Mouse (Mus musculus) skeletal muscle tissue, adult 2 months (tissue): ENCODE results near the gene Cracr2a.

Source experiments
- DNase-seq: peaks from one replicate; pipeline ENCODE4 v3.0.0-alpha.2; 2012; ENCODE audit warnings: low read depth, low spot score

Gene Cracr2a

DNA sequence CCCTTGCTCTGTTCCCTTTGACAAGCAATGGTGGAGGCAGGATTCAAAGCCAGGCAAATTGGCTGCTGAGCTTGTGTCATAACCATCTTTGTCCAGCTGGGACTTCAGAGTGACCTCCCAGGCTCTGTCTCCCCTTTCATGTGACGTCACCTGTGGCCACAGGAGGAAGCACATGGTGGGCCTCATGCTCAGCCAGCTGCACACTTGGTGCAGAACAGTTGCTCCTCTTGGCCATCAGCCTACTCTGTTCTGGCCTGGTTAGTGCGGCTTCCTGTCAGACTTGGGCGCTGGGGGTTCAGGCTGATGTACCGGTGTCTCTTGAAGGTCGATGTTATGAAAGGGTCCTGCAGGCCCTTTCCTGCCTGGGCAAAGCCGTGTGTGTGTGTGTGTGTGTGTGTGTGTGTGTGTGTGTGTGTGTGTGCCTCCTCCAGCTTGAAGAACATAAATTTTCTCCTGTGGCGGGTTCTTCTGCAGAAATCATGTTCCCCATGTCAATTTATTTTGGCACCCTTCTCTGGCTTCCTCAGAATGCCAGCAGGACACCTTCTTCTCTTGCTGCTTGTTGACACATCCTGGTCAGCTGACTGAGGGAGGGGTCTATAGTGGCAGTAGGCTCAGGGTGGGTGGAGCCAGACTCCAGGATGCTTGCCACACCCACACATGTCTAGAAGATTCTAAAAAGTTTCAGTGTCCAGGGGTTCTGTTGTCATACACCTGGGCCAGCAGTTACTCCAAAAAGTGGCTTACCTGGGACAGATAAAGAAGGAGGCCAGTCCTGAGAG is 5.0 kb downstream of the Cracr2a start:
- DNase-seq = peak; percentile 81

DNA sequence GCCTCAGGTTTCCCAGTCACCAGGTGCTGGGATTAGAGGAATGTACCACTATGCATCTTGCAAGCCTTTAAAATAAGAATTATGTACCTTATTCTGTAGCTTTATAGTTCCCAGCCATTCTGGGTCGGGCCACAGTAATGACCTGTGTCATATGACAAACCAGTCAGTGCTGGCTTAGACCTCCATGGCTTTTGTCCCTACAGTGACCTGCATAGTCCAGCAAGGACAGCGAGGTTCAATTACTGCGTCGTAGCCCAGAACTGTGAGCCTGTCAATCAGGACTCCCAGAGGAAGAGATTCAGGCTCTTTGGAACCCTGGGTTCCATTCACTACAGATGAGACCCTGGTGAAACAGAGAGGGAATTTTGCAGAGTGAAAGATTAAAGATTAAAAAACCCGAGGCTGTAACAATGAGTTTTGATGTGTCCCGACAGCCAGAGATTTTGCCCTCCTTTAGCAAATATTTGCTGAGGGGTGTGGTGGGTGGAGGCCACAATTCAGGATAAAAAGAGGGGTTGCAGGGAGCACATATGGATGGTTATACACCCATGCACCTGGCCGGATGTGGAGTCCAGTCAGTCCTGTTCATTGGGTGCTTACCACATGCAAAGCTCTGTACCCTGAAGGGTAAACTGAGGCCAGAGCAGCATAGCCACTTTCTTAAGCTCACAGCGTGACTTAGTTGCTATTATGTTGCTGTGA is 10.9 kb downstream of the Cracr2a start:
- DNase-seq = no peak

DNA sequence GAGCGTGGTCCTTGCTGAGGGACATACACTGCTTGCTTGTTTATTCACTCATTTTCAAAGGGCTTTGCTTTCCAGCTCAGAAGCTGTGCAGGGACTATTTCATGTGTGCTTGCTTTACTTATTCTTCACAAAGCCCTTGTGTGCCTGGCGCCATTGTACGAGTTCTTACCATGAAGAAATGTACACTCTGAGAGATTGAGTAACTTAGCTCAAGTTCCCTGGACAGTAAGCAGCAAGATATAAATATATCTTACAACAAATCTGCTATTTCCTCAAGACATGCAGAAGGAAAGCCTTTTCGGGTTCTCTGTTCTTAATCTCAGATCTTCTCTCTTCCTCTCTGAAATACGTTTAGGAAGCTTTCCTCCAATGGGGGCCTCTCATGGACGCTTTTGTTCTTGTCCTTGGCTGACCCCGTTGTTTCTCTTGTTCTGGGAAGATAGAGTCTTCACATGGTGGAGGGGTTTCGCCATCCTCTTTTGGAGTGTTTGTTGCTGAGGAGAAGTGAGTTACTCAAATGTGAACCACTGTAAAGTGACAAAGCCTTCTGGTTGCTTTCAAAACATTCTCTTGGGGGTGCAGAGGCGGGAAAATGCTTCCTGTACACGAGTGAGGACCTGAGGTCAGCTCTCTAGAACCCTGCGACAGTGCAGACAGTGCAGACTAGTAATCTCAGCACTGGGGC is 12.8 kb downstream of the Cracr2a start:
- DNase-seq = no peak

DNA sequence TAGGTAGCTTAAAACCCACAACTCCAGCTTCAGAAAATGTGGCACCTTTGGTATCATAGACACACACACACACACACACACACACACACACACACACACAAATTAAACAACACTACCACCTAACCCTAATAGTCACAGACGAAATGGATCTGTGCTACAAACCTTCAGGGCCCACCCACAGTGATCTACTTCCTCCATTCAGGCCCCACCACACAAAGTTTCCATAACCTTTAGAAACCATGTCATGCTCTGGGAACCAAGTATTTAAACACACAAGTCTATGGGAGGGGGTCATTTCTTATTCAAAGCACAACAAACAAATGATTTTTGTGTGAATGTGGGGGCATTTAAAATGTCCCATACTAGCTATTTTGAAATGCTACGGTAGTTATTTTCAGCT is 14.1 kb downstream of the Cracr2a start:
- no peak for DNase-seq

DNA sequence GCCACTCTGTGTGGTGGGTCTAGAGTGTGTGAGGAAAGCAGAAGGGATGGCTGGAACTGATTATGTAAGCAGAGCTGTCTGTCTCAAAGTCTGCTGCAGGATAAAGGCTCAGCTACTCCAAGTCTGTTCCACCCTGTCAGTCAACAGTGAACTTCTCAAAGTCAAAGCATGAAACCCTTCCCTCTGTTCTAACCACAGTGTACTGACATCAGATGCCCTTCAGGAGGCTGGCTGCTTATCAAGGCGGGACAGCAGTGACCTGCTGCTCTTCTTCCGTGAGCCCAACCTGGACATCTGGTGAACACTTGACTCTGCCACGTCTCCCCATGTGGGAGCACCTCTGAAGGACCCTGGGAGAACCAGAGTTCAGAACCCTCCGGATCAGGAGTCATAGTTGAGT is 16.6 kb downstream of the Cracr2a start:
- no peak for DNase-seq

DNA sequence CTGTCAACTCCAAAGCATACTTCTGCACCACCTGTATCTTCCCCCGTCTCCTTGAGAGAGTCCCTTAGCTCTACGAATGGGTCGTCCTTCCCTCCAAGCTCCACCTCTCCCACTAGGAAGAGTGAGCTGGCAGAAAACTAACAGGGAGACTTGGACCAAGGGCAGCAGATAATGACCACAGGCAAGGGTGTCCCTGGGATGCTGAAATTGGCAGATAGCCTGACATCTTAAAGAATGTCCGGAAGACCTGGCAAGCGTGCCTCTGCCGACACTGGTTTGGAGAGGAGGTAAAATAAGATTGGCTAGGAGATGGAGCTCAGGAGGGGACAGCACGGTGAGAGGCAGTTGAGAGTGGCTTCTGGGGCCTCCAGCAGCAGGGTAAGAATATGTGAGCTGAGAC is 17.2 kb downstream of the Cracr2a start:
- DNase-seq = no peak

DNA sequence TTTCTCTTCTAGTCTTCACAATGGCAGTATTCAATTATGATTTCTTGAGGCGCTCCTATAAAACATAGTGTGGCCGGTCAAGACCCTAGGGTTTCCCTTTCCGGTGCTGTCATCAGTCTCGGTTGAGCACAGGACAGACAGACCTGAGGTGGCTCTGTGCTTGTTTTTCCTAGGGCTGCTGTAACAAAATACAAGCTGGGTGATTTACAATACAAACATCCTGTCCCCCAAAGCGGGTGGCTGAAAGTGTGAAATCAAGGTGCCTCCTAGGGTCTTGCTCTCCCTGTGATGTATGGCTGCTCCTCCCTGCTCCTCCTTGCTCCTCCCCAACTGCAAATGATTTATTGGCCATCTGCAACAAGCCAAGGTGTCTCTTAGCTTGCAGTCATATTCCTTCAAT is 17.7 kb downstream of the Cracr2a start:
- no peak for DNase-seq

DNA sequence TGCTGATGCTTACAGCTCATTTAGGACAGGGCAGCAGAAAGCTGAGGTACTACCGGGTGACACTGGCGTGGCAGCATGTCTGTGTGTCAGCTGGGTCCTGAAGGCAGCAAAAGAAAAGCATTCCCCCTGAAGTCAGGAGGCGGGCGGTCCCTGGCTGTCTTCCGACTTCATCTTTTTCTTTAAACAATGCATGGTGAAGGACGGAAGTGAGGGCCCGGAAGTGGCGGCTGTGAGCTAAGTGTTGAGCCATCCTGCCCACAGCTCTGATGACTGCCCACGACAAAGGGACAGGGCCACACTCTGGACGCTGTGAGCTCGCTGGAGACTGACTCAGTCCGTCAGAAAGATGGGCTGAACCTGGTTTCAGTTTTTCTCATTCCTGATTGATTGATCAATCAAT is 20.8 kb downstream of the Cracr2a start:
- no peak for DNase-seq

DNA sequence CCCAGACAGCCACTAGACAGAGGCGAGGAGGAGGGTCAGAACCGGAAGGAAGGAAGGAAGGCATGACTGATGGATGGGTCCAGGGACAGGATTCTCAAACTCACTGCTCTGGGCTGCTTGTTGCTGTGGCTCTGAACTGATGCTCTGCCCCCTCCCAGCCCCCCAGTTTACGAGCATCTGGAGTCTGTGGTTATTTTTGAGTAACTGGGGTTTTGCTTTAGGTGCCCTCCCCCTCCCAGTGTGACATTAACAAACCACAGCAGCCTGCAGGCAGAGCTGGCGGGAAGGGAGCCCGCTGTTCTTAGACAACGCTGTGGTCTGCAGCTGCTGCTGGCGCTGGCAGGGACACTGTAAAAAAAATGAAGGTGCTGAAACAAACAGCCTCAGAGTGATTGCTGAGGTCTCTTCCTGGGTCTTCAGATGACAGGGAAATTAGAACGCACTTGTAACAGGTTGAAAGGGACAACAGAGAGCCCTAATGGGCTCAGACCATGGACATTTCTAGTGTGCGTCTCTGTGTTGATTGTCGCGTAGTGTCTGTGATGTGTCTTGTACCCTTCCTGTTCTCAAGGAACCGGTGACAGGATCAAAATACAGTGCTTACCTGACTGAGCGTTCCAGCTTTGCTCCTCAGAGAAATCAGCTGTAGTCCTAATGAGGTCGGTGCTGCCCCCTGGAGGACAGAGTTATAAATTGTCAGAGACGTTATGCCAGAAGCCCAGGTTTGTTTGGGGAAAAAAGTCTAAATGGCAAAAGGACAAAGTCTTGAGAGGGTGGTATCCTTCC is 21.4 kb downstream of the Cracr2a start:
- DNase-seq = peak; percentile 34

DNA sequence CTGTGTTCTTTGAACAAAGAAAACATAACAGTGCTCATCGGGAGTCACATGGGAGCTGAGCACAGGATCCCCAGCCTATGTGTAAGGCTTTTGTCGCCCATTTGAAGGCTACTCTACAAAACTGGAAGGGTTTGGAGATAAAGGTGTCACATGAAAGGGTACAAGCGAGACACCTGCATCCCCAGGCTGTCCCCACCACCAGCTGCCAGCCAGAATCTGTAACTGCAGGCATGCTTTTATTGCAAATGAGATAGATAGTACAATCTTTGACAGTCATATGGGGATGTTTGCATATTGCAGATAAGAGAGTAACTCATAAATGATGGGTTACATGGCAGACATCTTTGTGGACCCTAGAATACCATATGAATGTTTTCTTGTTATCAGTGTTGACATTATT is 30.3 kb downstream of the Cracr2a start:
- DNase-seq = no peak

DNA sequence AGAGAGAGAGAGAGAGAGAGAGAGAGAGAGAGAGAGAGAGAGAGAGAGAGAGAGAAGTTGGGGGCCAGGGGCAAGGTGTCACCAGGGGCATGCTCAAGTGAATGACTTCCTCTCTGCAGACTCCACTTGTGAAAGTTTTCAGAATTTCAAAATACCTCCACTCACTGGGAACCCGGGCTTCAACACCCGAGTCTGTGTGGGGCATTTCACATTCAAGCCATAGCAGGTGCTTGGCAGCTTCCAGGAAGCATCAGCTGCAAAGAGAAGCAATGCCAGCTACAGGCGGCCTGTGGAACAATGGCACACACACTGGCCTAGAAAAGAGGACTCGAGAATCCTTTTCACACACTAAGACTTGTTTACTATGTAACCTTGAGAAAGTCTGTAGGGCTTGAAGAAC is 32.3 kb downstream of the Cracr2a start:
- no peak for DNase-seq

DNA sequence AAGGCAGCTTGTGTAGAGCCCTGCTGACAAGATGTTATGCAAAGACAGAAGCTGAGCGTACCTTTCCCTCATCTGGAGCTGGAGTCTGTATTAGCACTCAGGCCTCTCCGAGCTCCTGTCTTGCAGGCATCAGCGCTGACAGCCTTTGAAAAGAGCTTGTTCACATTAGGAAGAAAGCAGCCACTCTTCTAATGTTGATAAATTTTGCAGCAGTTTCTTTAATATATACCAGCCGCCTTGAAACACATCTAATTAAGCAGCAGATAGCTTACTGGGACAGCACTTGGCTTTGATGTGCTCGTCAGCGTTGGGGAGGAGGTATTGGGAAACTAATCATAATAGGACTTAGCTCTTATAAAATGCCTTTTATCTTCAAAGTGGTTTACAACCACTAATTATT is 38.1 kb downstream of the Cracr2a start:
- no peak for DNase-seq

DNA sequence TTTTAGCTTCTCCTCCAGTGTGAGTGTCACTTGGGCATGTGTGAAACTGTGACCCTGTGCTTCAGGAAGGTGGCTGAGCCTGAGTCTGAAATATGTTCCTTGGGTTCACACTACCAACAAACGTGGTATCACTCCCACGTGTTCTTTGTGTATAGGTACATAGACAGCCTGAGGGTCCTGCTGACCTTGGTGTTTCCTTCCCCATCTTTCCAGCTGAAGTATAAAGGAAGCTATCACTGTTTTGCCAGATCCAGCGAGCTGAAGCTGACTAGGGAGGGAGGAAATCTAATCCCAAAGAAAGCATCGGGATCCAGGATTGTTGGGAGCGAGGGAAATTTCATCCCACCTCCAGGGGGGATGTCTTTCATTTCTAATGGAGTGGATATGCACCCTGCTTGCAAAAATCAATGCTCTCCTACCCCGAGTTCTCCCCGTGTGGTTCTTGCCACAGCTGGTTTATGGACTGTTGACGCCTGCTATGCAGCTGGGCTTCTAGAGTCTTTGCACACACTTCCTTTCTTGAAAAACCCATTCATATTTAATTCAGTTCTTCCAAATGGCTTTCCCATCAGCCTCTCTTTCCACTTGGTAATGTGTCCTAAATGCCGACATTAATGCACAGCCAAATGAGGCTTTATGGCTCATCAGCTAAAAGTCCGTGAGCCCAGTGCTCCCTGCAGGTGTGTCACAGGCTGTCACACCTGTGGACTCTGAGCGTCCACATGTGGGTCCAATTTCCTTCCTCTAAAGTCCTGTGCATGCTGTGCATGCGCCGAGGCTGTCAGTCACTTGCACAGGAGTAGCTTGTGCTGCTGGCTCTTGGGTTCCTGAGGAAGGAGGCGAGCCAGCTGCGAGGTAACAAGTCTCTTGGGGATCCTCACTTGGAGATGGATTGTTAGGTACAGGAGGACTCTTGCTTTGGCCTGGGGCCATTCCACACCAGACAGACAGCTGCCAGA is 44.2 kb downstream of the Cracr2a start:
- no peak for DNase-seq

DNA sequence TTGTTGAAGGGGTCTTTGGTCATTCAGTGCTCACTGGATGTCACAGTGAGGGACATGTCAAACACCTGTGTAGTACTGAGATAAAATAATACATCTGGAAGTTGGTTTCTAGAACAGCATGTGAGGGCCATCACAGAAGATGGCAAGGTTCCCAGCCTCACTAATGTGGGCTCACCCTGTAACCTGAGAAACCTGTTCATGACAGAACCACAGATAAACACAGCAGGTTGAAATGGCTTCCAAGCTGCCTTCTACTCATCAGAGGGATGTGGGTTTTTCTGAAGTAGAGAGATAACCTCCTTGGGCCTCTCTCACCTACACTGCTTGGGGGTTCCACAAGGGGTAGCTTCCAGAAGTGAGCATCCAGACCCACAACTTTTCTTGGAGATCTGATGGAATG is 48.5 kb downstream of the Cracr2a start:
- DNase-seq = no peak

DNA sequence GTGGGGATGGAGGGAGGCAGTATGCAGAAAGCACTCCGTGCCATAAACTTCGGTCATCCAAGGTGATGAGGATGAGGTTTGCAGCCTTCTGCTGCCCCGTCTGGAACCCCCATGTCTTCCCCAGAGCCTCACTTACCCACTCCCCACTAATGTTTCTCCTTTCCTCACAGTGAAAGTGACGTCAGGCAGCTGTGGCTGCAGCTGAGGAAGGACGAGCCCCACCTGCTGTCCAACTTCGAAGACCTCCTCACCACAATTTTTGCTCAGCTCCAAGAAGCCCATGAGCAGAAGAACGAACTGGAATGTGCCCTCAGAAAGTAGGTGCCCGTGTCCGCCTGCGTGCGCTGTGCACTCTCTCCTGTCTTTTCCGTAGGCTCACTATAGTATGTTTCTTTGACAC is 50.1 kb downstream of the Cracr2a start:
- no peak for DNase-seq

DNA sequence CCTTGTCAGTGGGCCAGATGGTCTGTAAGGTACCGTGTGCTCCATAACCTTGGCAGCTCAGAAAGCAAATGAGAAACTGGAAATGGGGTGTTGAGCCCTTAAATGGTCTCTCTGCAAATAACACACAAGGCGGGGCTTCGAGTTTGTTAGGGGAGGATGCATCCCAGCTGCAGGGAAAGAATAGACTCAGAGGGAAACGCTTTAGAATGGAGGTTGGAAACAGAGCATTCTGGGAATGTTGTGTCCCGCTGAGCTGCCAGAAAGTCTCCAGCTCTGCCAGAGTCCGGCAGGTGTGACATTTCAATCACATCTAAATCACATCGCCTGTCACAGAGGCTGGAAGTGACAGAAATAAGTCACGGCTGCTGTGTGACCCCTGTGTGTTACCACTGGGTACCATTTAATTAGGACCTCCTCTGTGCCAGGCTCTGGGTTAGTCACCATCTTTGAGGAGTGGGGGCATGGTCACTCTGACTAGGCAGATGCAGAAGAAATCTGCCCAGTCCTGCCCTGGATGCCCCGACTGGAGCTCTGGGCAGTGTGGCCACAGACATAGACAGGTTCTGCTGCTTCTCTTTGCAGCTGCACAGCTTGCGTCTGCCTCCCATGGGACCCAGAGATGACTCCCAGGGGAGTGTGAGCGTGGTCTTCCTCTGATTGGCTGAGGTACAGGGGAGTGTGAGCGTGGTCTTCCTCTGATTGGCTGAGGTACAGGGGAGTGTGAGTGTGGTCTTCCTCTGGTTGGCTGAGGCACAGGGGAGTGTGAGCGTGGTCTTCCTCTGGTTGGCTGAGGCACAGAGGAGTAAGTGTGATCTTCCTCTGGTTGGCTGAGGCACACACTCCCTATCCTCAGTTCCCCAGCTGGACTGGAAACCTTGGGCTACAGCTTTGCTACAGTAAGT is 53.2 kb downstream of the Cracr2a start:
- peak; percentile 40 for DNase-seq

DNA sequence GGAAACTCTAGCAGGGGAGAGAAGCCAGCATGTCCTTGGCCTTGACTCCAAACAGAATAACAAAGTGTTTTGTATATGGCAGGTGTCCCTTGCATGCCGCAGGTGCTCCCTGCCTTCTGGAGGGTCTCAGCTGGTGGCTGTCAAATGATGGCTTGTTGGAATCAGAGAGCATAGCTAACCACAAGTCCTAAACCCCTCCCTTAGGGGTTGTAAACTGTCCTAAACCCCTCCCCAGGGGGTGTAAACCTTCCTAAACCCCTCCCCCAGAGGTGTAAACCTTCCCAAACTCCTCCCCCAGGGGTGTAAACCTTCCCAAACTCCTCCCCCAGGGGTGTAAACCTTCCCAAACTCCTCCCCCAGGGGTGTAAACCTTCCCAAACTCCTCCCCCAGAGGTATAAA is 55.5 kb downstream of the Cracr2a start:
- DNase-seq = no peak

DNA sequence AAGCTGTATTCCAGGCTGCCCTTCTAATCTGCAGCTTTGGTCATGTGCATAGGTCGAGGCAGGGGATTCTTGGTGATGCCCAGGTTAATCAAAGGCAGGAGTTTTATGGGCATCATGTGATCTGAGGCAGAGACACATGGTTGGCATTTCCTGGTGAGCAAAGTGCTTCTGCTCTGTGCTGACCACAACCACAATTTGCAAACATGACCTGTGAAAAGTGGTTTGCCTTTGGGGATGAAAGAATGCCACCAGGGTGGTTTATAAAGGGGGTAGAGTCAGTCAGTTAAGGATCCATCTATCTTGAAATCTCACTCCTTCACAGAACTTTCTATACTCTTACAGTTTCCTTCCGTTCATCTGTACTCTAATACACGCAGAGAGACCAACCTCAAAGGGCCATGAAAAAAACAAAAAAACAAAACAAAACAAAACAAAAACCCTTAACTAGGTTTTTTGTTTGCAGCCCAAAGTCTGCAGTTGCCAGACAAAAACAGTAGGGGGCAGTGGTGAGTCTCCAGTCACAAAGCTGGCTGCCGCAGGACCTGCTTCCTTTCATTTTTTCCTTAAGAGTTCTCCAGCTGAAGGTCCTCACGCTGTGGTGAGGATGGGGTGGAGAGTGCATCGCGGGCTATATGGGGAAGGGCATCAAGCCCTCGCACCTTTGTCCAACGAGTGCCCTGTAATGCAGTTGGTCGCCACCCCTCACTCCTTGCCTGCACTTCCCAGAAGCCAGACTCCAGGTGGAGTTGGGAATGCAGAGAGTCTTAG is 56.3 kb downstream of the Cracr2a start:
- DNase-seq = no peak

DNA sequence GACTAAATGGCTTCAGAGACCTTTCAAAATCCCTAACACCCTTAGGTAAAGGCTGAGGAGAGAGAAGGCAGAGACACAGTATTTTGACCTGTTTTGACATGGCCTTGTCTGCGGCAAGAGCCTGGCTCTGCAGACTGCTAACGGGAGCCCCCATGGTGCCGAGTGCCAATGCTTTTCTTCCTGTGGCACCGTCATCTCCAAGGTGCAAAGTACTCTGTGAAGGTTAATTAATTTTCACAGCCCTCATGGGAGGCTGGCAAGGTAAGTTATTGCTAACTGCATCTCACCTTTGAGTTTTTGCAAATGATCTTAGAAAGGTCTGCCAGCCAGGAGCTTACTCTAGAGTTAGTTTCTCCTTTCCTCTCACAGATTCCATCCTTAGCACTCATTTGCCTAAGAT is 57.5 kb downstream of the Cracr2a start:
- no peak for DNase-seq
